Mouse (Mus musculus) heart, postnatal 0 days (tissue): Measurements from ENCODE around the gene Rab11fip3. TPM values are rescaled to one million over a fixed set of nuclear protein-coding genes. Genes with fewer than 3 reads are reported as not detected.
A peak's percentile ranks its signal among the peaks of the same experiment; 100 is the strongest.

Experiments used
- ATAC-seq: fragments of 200-750 bp; cut with Nextera tagmentation; 2 replicates; pipeline ENCODE4 v1.8.0; 2017; ENCODE audit warnings: low read depth, moderate number of reproducible peaks, moderate library complexity; ENCODE audit not compliant: insufficient read depth
- DNase-seq: peaks from one replicate; pipeline ENCODE4 v3.0.0-alpha.2; 2016; ENCODE audit warnings: low spot score
- H3K27ac ChIP-seq: fragments of 300-500 bp; sonication (generic); 2 replicates; pipeline ENCODE4 v1.5.1; 2014; ENCODE audit warnings: low read depth, mild to moderate bottlenecking
- H3K27me3 ChIP-seq: fragments of 300-500 bp; sonication (generic); 2 replicates; pipeline ENCODE4 v1.6.1; 2014; ENCODE audit warnings: low read length, mixed read lengths; ENCODE audit not compliant: control insufficient read depth, insufficient read depth
- H3K36me3 ChIP-seq: fragments of 300-500 bp; sonication (generic); replicated peaks from 2 replicates; pipeline ENCODE4 v1.6.1; 2014; ENCODE audit warnings: low read length, mixed read lengths; ENCODE audit not compliant: control insufficient read depth, insufficient read depth
- H3K4me1 ChIP-seq: fragments of 300-500 bp; sonication (generic); 2 replicates; pipeline ENCODE4 v1.6.1; 2014; ENCODE audit warnings: antibody characterized with exemption; ENCODE audit not compliant: control insufficient read depth, insufficient read depth
- H3K4me2 ChIP-seq: fragments of 300-500 bp; sonication (generic); 2 replicates; pipeline ENCODE4 v1.6.1; 2014; ENCODE audit warnings: low read depth, mild to moderate bottlenecking, low read length, moderate library complexity
- H3K4me3 ChIP-seq: fragments of 300-500 bp; sonication (generic); 2 replicates; pipeline ENCODE4 v1.5.1; 2014; ENCODE audit warnings: low read depth, low read length
- H3K9ac ChIP-seq: fragments of 300-500 bp; sonication (generic); replicated peaks from 2 replicates; pipeline ENCODE4 v1.6.1; 2014; ENCODE audit warnings: low read depth, low read length, mixed read lengths
- H3K9me3 ChIP-seq: fragments of 300-500 bp; sonication (generic); replicated peaks from 2 replicates; pipeline ENCODE4 v1.6.1; 2016; ENCODE audit warnings: low read length; ENCODE audit not compliant: control insufficient read depth
- CTCF ChIP-seq: IDR thresholded peaks from 2 replicates; pipeline ENCODE4 v1.5.1; 2016; ENCODE audit warnings: antibody characterized with exemption, control low read depth, low read depth
- EP300 ChIP-seq: IDR thresholded peaks from 2 replicates; pipeline ENCODE4 v1.6.1; 2016; ENCODE audit warnings: antibody characterized with exemption, low read depth
- WGBS: fragments of 180-500 bp; shearing (Covaris S2); extraction: QIAGEN DNeasy Blood & Tissue Kit; methylation state at CpG from one replicate; pipeline ENCODE4 v1.1.7; 2014; 5-methylcytosine and 5-hydroxymethylcytosine counted together
- polyA plus RNA-seq: library from polyadenylated mRNA; unstranded; fragments of >200 nt; fragmentation: Nextera tagmentation; extraction: Ambion mirVana; gene quantifications from 2 replicates; pipeline ENCODE4 v1.2.1, GENCODE M21; 2015
- total RNA-seq: library from RNA; depleted of rRNA; stranded (reverse); fragments of >200 nt; gene quantifications from 2 replicates; pipeline ENCODE4 v1.2.3, GENCODE M21; 2014; ENCODE audit warnings: low replicate concordance

The Rab11fip3 gene
- total and polyA plus RNA-seq, 2 experiments from 2014 or later, result 7.9 to 8.7 TPM

DNA sequence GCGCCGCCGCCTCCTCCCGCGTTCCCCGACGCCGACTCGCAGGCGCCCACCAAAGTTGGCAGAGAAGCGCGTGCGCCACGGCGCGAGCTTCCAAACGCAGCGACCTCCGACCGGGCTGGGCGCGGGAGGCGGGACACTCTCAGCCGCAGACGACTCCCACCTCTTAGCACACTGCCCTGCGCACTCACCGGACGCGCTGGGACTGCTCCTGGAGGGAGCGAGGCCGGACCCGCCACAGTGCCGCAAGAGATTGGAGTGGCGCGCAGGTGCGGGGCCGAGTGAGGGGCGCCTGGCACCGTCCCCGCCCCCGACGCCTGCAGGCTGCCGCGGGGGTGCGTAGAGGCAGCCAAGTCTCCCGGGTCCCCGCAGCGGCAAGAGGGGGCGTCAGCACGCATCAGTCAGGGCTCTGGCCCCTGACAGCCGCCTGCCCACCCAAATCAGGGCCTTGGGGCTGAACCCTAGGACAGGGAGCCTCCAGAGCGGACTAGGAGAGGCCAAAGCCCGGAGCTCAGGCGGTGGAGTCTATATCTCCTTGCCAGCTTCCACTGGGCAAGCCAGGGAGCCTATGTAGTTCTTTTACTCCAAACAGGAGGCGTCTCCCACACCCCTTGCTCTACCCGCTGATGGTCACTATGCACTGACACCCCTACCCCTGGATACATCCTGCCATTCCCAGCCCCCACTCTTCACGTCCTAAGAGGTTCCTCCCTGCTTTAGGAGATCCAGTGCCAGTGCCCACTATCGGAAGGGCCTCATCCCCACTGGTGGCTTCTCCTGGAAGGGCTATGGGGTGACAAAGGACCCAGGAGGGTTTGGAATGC lies 117.3 kb downstream of the Rab11fip3 start, which contains the start of gene A930017K11Rik:
Gene A930017K11Rik (minus strand): TSS at position 763 of the 821 bp plus-strand sequence.
- no peak within 1 kb of the TSS for H3K9ac ChIP-seq
- peak within 1 kb of the TSS; percentile 37 for H3K4me3 ChIP-seq
- 1% methylated on average over 54 of the region's 58 CpGs for WGBS
- H3K9me3 ChIP-seq, result no peaks in the 10 kb centered on the region
- no peaks in the 10 kb centered on the region for H3K36me3 ChIP-seq
- H3K27me3 ChIP-seq, result peaks cover 39% of the 10 kb centered on the region
- ATAC-seq, result no peak
- no peak for DNase-seq
- H3K4me2 ChIP-seq, result peak within 1 kb of the TSS; percentile 65
- TF ChIP-seq EP300 (no peak), CTCF (no peak)
- no peaks in the 10 kb centered on the region for H3K4me1 ChIP-seq
- no peak within 1 kb of the TSS for H3K27ac ChIP-seq

DNA sequence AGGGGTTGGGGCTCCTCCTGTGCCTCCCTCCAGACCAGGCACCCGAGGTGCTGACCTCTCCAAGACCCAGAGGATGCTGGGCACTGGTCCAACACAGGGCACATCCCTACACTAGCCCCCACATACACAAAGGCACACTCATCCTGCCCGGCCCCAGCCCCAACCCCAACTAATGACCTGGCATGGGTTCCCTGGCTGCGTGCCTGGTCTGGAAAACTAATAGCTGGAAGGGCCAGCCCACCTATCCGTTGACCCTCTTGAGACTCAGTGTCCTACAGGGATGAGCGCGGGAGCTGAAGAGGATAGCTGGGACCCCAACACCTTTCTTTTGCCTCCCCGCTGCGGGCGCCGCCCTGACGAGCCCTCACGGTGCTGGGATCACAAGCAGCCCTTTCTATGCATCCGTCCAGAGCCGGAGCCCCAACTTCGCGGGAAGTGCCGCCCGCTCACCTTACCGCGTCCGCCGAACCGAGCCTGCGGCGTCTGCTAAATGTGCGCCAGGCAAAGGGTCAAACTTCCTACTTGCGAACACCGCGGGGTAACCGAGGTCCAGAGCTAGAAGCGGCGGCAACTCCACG lies 118.0 kb downstream of the Rab11fip3 start:
- peaks cover 39% of the 10 kb centered on the region for H3K27me3 ChIP-seq
- H3K4me1 ChIP-seq, result no peaks in the 10 kb centered on the region
- no peak overlapping the region for H3K9ac ChIP-seq
- peak overlapping the region; percentile 37 for H3K4me3 ChIP-seq
- H3K27ac ChIP-seq, result no peak overlapping the region
- no peaks in the 10 kb centered on the region for H3K36me3 ChIP-seq
- ATAC-seq (no peak), DNase-seq (no peak)
- TF ChIP-seq CTCF (no peak), EP300 (no peak)
- peak overlapping the region; percentile 65 for H3K4me2 ChIP-seq
- WGBS, result under 1% methylated on average over 33 of the region's 33 CpGs
- H3K9me3 ChIP-seq, result no peaks in the 10 kb centered on the region

DNA sequence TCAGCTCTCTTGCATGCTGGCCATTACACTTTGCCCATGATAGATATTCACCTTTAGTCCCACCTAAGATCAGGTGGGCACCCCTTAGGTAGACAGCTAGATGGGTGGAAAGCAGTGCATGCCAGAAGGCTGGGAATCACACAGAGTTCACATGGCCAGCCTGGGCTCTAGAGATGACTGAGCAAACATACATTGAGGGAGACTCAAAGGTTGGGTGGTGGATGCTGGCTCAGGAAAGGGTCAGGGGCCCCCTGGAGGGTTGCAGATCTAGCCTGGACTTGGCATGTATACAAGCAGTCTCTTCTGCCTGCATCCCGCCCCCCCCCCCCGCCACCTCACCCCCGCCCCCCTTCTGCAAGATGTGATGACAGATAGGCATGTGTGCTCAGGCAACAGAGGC lies 118.6 kb downstream of the Rab11fip3 start:
- H3K9ac ChIP-seq, result no peak overlapping the region

DNA sequence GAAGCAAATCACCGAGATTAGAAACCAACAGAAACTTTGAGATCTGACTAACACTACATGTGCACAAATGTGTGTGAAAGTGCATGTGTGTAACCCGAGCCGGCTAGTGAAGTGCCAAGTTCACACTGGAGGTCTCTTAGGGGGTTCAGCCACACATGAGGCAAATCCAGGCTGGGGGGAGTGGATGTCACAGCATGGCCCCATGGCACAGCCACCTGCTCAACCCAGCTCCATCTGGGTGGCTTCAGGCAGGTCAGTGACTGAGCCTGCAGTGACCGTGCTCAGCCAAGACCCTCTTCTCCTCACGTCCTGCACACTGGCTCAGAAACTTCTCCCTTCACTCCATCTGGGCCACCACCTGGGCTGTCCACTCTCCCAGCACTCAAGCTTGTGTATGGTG lies 119.4 kb downstream of the Rab11fip3 start:
- H3K4me3 ChIP-seq, result no peak overlapping the region
- no peak overlapping the region for H3K4me2 ChIP-seq
- DNase-seq (no peak), ATAC-seq (no peak)
- peaks cover 39% of the 10 kb centered on the region for H3K27me3 ChIP-seq
- WGBS, result 63% methylated on average over 5 of the region's 5 CpGs
- no peaks in the 10 kb centered on the region for H3K4me1 ChIP-seq
- no peak overlapping the region for H3K27ac ChIP-seq
- TF ChIP-seq EP300, result no peak
- TF ChIP-seq CTCF, result no peak
- no peaks in the 10 kb centered on the region for H3K9me3 ChIP-seq
- no peaks in the 10 kb centered on the region for H3K36me3 ChIP-seq
- H3K9ac ChIP-seq, result no peak overlapping the region

More for the DNA sequence above, 118.6 kb downstream of the Rab11fip3 start:
- Histone ChIP-seq H3K4me1 (no peaks in the 10 kb centered on the region), H3K4me2 (no peak overlapping the region), H3K36me3 (no peaks in the 10 kb centered on the region), H3K9me3 (no peaks in the 10 kb centered on the region), H3K27me3 (peaks cover 39% of the 10 kb centered on the region), H3K27ac (no peak overlapping the region), H3K4me3 (no peak overlapping the region)
- WGBS, result 0% methylated on average over 1 of the region's 3 CpGs
- ATAC-seq, result no peak
- DNase-seq, result no peak
- TF ChIP-seq EP300 (no peak), CTCF (no peak)

DNA sequence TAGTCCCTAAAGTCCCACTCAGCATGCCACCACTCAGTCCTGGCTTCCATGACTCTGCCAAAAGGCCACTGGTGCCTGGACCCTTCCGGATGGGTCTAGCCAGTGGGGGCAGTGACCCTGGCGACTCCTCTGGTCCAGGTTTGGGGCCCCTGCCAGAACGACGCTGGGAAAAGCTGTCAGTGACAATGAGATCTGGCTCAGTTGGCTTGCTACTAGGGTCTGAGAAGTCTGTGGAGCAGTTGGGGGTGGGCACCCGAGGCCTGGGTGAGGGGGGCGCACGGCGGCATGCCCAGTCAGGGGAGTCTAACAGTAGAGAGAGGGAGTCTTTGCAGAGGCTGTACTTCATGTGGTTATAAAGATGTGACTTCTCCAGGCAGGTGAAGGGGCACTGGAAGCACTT lies 121.3 kb downstream of the Rab11fip3 start:
- no peak for TF ChIP-seq EP300
- ATAC-seq (no peak), DNase-seq (no peak)
- H3K36me3 ChIP-seq, result no peaks in the 10 kb centered on the region
- no peak overlapping the region for H3K4me3 ChIP-seq
- H3K4me2 ChIP-seq, result no peak overlapping the region
- H3K27me3 ChIP-seq, result peaks cover 34% of the 10 kb centered on the region
- no peaks in the 10 kb centered on the region for H3K9me3 ChIP-seq
- 69% methylated on average over 8 of the region's 8 CpGs for WGBS
- H3K27ac ChIP-seq, result no peak overlapping the region
- H3K4me1 ChIP-seq, result no peaks in the 10 kb centered on the region
- no peak overlapping the region for H3K9ac ChIP-seq
